Mouse (Mus musculus) heart, embryonic 10.5 days (tissue): ENCODE measurements around the gene Fis1. TPM values are rescaled to one million over a fixed set of nuclear protein-coding genes. Genes with fewer than 3 reads are reported as not detected.

Experiments used
- DNase-seq: peaks from one replicate; pipeline ENCODE4 v3.0.0-alpha.2; 2017; ENCODE audit warnings: low spot score
- H3K27ac ChIP-seq: fragments of 300-500 bp; sonication (generic); 2 replicates; pipeline ENCODE4 v1.5.1; 2016; ENCODE audit warnings: mild to moderate bottlenecking
- H3K27me3 ChIP-seq: fragments of 300-500 bp; sonication (generic); 2 replicates; pipeline ENCODE4 v1.6.1; 2016; ENCODE audit warnings: mild to moderate bottlenecking; ENCODE audit not compliant: poor library complexity, insufficient read depth, severe bottlenecking
- H3K36me3 ChIP-seq: fragments of 300-500 bp; sonication (generic); 2 replicates; pipeline ENCODE4 v1.6.1; 2016; ENCODE audit warnings: mild to moderate bottlenecking, moderate library complexity
- H3K4me1 ChIP-seq: fragments of 300-500 bp; sonication (generic); 2 replicates; pipeline ENCODE4 v1.6.1; 2016; ENCODE audit warnings: mild to moderate bottlenecking
- H3K4me3 ChIP-seq: fragments of 300-500 bp; sonication (generic); 2 replicates; pipeline ENCODE4 v1.5.1; 2016; ENCODE audit warnings: mild to moderate bottlenecking, moderate library complexity
- H3K9me3 ChIP-seq: fragments of 300-500 bp; sonication (generic); 2 replicates; pipeline ENCODE4 v1.6.1; 2016; ENCODE audit warnings: mild to moderate bottlenecking, moderate library complexity
- WGBS: fragments of 180-500 bp; shearing (Covaris S2); methylation state at CpG from one replicate; pipeline ENCODE4 v1.1.7; 2016; 5-methylcytosine and 5-hydroxymethylcytosine counted together
- polyA plus RNA-seq: library from polyadenylated mRNA; unstranded; fragments of >200 nt; fragmentation: Nextera tagmentation; extraction: Ambion mirVana; gene quantifications from 2 replicates; pipeline ENCODE4 v1.2.1, GENCODE M21; 2016

Fis1 gene
- polyA plus RNA-seq, 1 experiment from 2014 or later, result 272 TPM

DNA sequence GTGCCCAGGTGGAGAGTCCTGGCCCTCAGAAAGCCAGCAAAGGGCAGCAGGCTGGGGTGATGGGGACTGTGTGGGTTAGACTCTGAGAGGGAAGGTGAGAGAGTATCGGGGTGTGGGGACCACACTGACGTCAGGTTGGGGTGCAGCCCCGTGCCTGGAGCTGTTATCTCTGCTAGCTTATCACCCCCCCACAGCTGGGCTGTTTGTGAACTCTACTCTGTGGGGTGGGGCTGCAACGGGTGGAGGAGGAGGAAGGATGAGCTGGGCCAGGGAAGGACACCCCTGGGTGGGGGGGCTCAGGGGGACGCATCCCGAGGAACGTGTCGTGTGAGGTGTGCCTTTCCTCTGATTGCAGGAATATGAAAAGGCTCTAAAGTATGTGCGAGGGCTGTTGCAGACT, 12.1 kb downstream of the Fis1 start:
- DNase-seq, result no peak
- no peaks in the 10 kb centered on the region for H3K9me3 ChIP-seq
- H3K36me3 ChIP-seq, result peaks cover 43% of the 10 kb centered on the region
- H3K4me1 ChIP-seq, result peaks cover 49% of the 10 kb centered on the region
- WGBS, result 66% methylated on average over 9 of the region's 9 CpGs
- peak overlapping the region; percentile 79 for H3K27ac ChIP-seq
- no peaks in the 10 kb centered on the region for H3K27me3 ChIP-seq
- H3K4me3 ChIP-seq, result peak overlapping the region; percentile 12; the same call in 1 of the 2 replicates

DNA sequence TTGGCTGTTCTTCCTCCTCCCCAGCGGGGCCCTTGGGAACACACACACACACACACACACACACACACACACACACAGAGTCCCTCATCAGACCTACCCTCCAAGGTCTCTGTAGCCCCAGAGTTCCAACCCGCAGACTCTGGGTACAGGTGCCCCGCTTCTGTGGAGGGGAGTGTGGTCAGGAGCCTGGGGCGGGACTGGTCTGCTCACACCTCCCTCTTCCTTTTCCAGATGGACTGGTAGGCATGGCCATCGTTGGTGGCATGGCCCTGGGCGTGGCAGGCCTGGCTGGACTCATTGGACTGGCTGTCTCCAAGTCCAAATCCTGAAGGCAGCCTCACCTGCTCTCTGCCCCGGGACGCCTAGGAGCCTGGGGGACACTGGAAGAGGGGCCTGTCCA, 12.6 kb downstream of the Fis1 start:
- DNase-seq, result no peak
- Histone ChIP-seq H3K4me3 (no peak overlapping the region), H3K9me3 (no peaks in the 10 kb centered on the region), H3K27ac (peak overlapping the region; percentile 79), H3K27me3 (no peaks in the 10 kb centered on the region), H3K36me3 (peaks cover 43% of the 10 kb centered on the region), H3K4me1 (peaks cover 49% of the 10 kb centered on the region)
- WGBS, result 87% methylated on average over 8 of the region's 8 CpGs

DNA sequence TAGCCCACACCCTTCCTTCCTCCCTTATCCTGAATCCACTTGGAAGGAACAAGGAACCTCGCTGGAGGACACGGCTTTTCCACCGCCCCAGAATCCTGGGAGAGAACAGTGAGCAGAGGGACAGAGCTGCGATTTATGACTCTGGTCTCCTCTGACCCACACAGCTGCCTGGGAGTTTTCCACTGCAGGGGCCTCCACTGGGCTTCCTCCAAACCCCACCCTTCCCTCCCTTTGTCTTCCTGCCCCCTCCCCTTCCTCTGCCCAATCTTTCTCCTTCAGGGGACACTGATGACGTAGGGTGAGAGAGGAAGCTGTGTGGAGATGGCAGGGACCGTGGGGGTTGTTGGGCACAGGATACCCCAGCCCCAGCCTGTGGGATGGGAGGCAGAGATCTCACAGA, 13.3 kb downstream of the Fis1 start, which contains the start of gene Cldn15:
TSS of gene Cldn15 (plus strand) at position 286 of the 400 bp plus-strand sequence.
- H3K4me3 ChIP-seq, result no peak within 1 kb of the TSS

DNA sequence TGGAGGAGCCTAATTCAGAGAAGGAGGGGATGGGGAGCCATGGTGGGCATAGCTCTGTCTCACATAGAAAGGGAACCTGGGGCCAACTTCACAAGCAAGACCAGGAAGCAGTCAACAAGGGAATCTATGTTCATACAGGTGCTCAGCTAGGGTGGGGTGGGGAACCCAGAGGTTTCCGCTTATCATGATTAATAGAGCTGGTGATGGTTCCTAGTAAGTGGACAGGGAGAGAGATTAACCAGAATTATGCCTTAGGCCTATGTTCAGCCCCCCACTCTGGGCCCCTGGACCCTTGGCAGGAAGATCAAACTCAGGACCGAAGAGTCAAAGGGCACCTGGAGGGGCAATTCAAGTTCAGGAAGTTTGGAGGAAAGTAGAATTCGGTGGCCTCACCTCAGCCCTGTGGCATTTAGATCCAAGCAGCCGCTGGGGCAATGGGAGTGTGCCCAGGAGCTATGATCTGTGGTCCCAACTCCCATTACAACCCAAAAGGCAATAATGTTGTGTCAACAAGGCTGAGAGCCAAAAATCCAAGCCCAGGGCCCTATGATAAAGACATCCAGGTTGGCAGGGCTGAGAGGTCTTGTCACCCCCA, 13.9 kb downstream of the Fis1 start:
- no peak for DNase-seq
- H3K9me3 ChIP-seq, result no peaks in the 10 kb centered on the region
- no peaks in the 10 kb centered on the region for H3K27me3 ChIP-seq
- no peak overlapping the region for H3K4me3 ChIP-seq
- peak overlapping the region; percentile 79 for H3K27ac ChIP-seq
- H3K36me3 ChIP-seq, result peaks cover 43% of the 10 kb centered on the region
- H3K4me1 ChIP-seq, result peaks cover 41% of the 10 kb centered on the region
- 87% methylated on average over 4 of the region's 4 CpGs for WGBS

More for the DNA sequence above, 13.3 kb downstream of the Fis1 start, which contains the start of gene Cldn15:
- H3K27ac ChIP-seq, result peak within 1 kb of the TSS; percentile 79
- H3K9me3 ChIP-seq, result no peaks in the 10 kb centered on the region
- DNase-seq, result no peak
- peaks cover 47% of the 10 kb centered on the region for H3K4me1 ChIP-seq
- no peaks in the 10 kb centered on the region for H3K27me3 ChIP-seq
- H3K36me3 ChIP-seq, result peaks cover 43% of the 10 kb centered on the region
- 65% methylated on average over 6 of the region's 6 CpGs for WGBS

DNA sequence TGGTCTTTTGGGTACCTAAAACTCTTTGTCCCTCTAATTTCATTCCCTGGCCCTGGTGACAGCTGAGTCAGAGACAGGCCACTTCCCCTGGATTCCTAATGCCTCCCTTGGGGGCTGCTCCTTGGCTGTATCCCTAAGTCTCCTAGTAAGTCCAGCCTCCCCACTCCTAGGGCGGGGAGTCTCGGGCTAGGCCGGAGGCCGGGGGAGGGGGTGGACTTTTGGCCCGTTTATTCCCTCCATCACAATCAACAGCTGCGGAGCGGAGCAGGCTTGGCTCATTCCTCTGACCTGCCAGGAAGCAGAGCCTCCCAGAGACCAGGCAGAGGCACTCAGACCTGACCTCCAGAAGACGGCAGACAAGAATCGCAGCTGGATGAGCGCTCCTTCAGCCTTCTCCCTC, 14.5 kb downstream of the Fis1 start:
- H3K9me3 ChIP-seq, result no peaks in the 10 kb centered on the region
- H3K36me3 ChIP-seq, result peaks cover 43% of the 10 kb centered on the region
- H3K4me3 ChIP-seq, result no peak overlapping the region
- no peaks in the 10 kb centered on the region; the same call in 1 of the 2 replicates for H3K27me3 ChIP-seq
- WGBS, result 69% methylated on average over 10 of the region's 10 CpGs
- peaks cover 39% of the 10 kb centered on the region for H3K4me1 ChIP-seq
- peak overlapping the region; percentile 42; the same call in 1 of the 2 replicates for H3K27ac ChIP-seq
- DNase-seq, result no peak

DNA sequence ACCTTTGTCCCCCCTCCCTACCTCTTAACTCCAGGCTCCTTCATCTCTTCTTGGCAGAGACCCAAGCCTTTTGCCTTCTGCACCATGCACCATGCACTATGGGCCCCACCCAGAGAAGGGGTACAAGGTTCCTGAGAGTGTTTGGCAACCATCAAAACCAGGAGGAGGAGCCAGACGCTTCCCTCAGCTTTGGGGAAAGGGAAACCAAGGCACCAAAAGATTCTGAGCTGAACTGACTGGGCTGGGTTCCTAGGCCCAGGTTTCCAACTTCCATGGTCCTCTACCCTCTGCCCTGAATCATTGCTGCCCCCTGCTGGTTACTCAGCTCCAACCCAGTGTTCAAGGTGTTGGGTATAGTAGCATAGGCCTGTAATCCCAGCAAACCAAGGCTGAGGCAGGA, 17.6 kb downstream of the Fis1 start:
- Histone ChIP-seq H3K9me3 (no peaks in the 10 kb centered on the region), H3K27me3 (no peaks in the 10 kb centered on the region; the same call in 1 of the 2 replicates), H3K4me1 (peaks cover 19% of the 10 kb centered on the region), H3K36me3 (peaks cover 15% of the 10 kb centered on the region), H3K27ac (no peak overlapping the region), H3K4me3 (no peak overlapping the region)
- WGBS, result 68% methylated on average over 1 of the region's 1 CpGs
- no peak for DNase-seq

DNA sequence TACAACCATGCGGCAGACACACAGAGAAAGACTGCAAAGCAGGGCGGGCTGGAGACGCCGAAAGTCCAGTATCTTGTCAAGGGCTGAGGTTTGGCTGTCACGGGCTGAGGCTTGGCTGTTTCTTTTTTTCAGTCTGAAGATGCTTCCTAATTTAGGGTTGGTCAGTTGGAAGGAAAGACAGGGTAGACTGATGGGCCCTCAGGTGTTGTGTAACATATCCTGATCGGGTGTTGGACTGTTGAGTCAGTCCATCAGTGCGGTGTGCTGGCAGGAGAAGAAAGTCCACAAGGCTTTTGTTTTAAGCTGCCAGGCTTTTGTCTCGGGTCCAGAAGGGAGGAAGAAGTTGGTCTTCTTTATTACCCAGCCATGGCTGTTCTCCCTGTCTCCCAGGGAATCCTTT, 20.6 kb downstream of the Fis1 start:
- H3K27me3 ChIP-seq, result no peaks in the 10 kb centered on the region; the same call in 1 of the 2 replicates
- H3K9me3 ChIP-seq, result no peaks in the 10 kb centered on the region
- no peaks in the 10 kb centered on the region for H3K4me1 ChIP-seq
- 75% methylated on average over 8 of the region's 8 CpGs for WGBS
- DNase-seq, result no peak
- H3K36me3 ChIP-seq, result no peaks in the 10 kb centered on the region
- H3K27ac ChIP-seq, result no peak overlapping the region
- H3K4me3 ChIP-seq, result no peak overlapping the region

DNA sequence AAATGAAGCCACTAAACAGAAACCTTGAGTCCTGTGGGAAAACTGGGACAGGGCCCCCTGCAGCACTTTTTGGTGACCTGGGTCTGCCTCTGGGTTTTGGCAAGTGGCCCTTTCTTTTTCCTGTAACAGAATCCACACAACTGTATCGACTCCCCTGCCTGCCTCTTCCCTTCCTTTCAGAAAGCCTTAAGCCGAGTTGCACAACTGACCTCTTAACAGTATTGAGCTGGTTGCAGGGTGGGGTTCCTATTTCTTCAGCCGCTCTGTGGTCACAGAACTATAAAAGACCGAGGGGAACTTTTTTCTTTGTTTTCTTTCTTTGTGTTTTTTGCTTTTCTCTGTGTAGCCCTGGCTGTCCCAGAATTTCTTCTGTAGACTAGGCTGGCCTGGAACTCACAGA, 24.7 kb downstream of the Fis1 start:
- H3K27me3 ChIP-seq, result no peaks in the 10 kb centered on the region
- H3K4me1 ChIP-seq, result peaks cover 3% of the 10 kb centered on the region; the same call in 1 of the 2 replicates
- no peak for DNase-seq
- WGBS, result 74% methylated on average over 4 of the region's 4 CpGs
- no peak overlapping the region for H3K27ac ChIP-seq
- peaks cover 23% of the 10 kb centered on the region for H3K36me3 ChIP-seq
- no peaks in the 10 kb centered on the region for H3K9me3 ChIP-seq
- no peak overlapping the region for H3K4me3 ChIP-seq

DNA sequence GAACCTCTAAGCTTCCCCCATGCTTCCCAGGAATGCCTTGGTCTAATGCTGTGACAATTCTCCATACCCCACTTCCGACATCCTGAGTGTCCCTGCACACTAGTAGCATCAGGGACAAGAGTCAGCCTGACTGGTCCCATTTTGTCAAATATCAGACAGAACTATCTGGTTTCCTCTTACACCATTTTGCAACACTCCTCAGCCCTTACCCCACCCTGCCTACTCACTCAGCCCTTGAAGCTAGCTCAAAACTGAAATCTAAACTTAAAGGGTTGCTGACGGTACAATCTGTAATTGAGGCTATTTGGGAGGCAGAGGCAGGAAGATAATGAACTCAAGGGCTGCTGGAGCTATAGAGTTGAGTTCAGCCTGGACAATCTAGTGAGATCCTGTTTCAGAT, 26.7 kb downstream of the Fis1 start:
- H3K27ac ChIP-seq, result no peak overlapping the region
- peaks cover 3% of the 10 kb centered on the region; the same call in 1 of the 2 replicates for H3K4me1 ChIP-seq
- H3K9me3 ChIP-seq, result no peaks in the 10 kb centered on the region
- no peaks in the 10 kb centered on the region for H3K27me3 ChIP-seq
- no peak overlapping the region for H3K4me3 ChIP-seq
- no peak for DNase-seq
- 91% methylated on average over 2 of the region's 2 CpGs for WGBS
- H3K36me3 ChIP-seq, result peaks cover 30% of the 10 kb centered on the region

DNA sequence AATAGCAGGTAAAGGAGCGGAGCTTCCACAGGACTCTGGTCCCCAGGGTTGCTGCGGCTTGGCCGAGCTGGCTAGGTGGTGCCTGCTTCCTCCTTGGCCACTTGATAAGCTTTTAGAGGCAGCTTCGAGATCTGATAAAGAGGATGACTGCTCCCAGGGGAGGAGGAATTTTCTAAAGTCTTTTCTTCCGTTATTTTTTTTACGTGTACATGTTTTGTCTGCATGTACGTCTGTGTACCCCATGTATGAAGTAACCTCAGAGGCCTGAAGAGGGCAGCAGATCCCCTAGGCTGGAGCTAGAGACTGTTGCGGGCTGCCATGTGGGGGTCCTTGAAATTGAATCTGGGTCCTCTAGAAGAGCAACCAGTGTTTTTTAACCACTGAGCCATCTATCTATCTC, 27.9 kb downstream of the Fis1 start:
- H3K4me1 ChIP-seq, result peaks cover 8% of the 10 kb centered on the region
- peaks cover 30% of the 10 kb centered on the region for H3K36me3 ChIP-seq
- no peaks in the 10 kb centered on the region for H3K9me3 ChIP-seq
- 84% methylated on average over 8 of the region's 8 CpGs for WGBS
- no peak for DNase-seq
- H3K27ac ChIP-seq, result no peak overlapping the region
- no peaks in the 10 kb centered on the region for H3K27me3 ChIP-seq
- no peak overlapping the region for H3K4me3 ChIP-seq

DNA sequence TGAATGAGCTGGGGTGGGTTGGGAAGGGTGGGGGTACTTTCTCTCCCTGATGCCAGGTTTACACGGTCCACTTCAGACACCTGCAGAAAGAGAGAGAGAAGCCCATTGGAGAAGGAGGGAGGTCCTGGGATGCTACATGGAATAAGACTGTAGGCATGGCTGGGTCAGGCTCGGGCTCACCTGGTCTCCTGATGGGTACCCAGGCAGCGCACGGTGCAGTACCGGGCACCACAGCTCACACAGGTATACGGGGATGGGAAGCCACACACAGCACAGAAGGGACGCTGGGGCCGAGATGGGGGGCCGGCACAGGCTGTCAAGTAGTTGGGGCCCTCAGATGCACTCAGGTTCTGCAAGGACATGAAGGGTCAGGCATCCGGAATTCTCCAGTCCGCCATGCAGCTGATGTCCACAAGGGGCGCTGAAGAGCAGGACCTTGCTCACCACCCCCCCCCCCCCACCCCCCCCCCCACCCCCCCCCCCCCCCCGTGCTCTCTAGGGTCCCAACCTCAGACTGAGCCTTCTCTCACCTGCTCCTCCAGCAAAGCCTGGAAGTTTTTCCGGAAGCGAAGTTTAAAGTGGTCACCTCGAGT, 29.4 kb downstream of the Fis1 start:
- Histone ChIP-seq H3K27ac (no peak overlapping the region), H3K4me3 (no peak overlapping the region), H3K9me3 (no peaks in the 10 kb centered on the region), H3K27me3 (no peaks in the 10 kb centered on the region), H3K36me3 (peaks cover 30% of the 10 kb centered on the region), H3K4me1 (peaks cover 14% of the 10 kb centered on the region)
- no peak for DNase-seq
- 46% methylated on average over 16 of the region's 16 CpGs for WGBS

DNA sequence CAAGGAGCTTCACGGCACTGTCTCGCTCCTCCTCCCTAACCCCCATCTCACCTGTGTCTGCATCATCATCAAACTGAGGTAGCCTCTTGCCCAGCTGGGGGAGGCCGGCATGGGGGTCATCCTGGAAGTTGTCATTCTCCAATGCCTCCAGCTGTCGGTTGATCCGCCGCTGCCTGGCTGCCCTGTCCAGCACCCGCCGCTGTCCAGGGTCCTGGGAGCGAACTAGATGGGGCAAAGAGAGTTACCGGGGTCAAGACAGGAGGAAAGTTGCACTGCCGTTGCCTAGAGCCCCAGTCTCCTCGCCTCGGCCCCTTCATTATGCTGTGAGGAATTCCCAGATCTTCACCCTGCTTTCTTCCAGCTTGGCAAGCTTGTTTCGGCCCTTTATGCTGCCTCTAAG, 31.8 kb downstream of the Fis1 start:
- peaks cover 45% of the 10 kb centered on the region for H3K36me3 ChIP-seq
- no peaks in the 10 kb centered on the region for H3K27me3 ChIP-seq
- H3K9me3 ChIP-seq, result no peaks in the 10 kb centered on the region
- H3K4me1 ChIP-seq, result peaks cover 25% of the 10 kb centered on the region
- no peak for DNase-seq
- H3K4me3 ChIP-seq, result no peak overlapping the region; the same call in 1 of the 2 replicates
- no peak overlapping the region for H3K27ac ChIP-seq
- 45% methylated on average over 14 of the region's 14 CpGs for WGBS

DNA sequence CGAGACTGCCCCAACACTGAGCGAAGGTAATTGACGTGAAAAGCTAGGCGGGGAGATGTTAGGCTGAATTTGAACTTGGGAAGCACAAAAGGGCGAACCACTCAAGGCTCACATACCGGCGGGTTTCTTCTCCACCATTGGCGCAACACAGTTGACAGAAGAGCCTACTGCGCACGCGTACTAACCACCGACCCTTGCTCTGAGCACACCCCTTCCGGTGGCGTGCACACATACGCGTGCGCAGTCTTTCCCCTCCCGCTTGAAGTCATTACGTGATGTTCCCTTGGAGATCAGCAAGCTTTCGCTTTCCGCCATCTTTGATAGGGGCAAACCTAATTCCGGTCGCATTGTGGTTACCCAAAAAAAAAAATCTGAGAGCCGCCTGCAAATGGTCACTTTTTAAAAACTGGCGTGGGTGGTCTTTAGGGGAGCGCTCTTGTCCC, 33.6 kb downstream of the Fis1 start, which contains the start of gene Plod3:
TSS of gene Plod3 (plus strand) at position 325 of the 443 bp plus-strand sequence.
- WGBS, result under 1% methylated on average over 26 of the region's 26 CpGs
- peak; percentile 99 for DNase-seq
- H3K4me1 ChIP-seq, result peaks cover 25% of the 10 kb centered on the region
- no peaks in the 10 kb centered on the region for H3K9me3 ChIP-seq
- H3K36me3 ChIP-seq, result peaks cover 48% of the 10 kb centered on the region
- H3K27me3 ChIP-seq, result no peaks in the 10 kb centered on the region
- peak within 1 kb of the TSS; percentile 98 for H3K27ac ChIP-seq
- peak within 1 kb of the TSS; percentile 73 for H3K4me3 ChIP-seq
